Mouse (Mus musculus) G1E (cell line): ENCODE results near the gene Vav1.

Experiments
- CTCF ChIP-seq: IDR thresholded peaks from 2 replicates; pipeline ENCODE4 v1.5.1; 2012; ENCODE audit warnings: low read depth, low read length, inconsistent platforms, mixed read lengths
- GATA1 ChIP-seq: IDR thresholded peaks from 2 replicates; pipeline ENCODE4 v1.6.1; 2012; ENCODE audit warnings: borderline replicate concordance, low read length, inconsistent platforms, mixed read lengths
- POLR2AphosphoS5 ChIP-seq: IDR thresholded peaks from 2 replicates; pipeline ENCODE4 v1.6.1; 2012; ENCODE audit warnings: low read depth, low read length, inconsistent platforms; ENCODE audit not compliant: insufficient replicate concordance

DNA sequence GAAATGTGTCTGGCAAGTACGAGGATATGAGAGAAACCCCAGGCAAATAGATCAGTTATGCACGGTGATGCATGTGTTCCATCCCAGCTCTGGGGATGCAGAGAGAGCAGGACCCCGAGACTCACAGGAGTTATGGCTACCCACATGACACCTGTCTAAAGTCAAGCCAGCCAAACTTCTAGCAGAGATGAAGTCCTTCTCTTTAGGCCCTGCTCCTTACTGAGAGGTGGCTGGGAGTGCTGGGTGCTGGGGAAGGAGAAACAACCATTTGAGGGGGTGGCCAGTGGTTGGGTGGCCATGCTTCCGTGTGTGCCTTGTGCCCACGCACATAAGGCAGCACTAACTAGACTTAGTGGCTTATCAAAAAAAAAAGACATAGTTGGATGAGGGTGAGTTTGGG, 71.3 kb downstream of the Vav1 start:
- TF ChIP-seq CTCF (no peak), GATA1 (no peak), POLR2AphosphoS5 (no peak)
